Mouse (Mus musculus) embryonic facial prominence, embryonic 14.5 days (tissue): Measurements from ENCODE around the gene Tmem258. TPM values are rescaled to one million over a fixed set of nuclear protein-coding genes. Genes with fewer than 3 reads are reported as not detected.

ENCODE experiments used
- ATAC-seq: fragments of 200-750 bp; cut with Nextera tagmentation; 2 replicates; pipeline ENCODE4 v1.8.0; 2017; ENCODE audit warnings: low read depth, moderate number of reproducible peaks, moderate TSS enrichment
- DNase-seq: peaks from one replicate; pipeline ENCODE4 v3.0.0-alpha.2; 2015; ENCODE audit warnings: low spot score
- H3K27ac ChIP-seq: fragments of 300-500 bp; sonication (generic); replicated peaks from 2 replicates; pipeline ENCODE4 v1.5.1; 2014; ENCODE audit warnings: low read depth, mild to moderate bottlenecking, low read length, moderate library complexity
- H3K27me3 ChIP-seq: fragments of 300-500 bp; sonication (generic); replicated peaks from 2 replicates; pipeline ENCODE4 v1.6.1; 2014; ENCODE audit warnings: low read length; ENCODE audit not compliant: control insufficient read depth, insufficient read depth
- H3K36me3 ChIP-seq: fragments of 300-500 bp; sonication (generic); 2 replicates; pipeline ENCODE4 v1.6.1; 2014; ENCODE audit warnings: low read length, mixed read lengths; ENCODE audit not compliant: control insufficient read depth, insufficient read depth
- H3K4me1 ChIP-seq: fragments of 300-500 bp; sonication (generic); 2 replicates; pipeline ENCODE4 v1.6.1; 2014; ENCODE audit warnings: antibody characterized with exemption, low read length; ENCODE audit not compliant: control insufficient read depth, insufficient read depth
- H3K4me2 ChIP-seq: fragments of 300-500 bp; sonication (generic); 2 replicates; pipeline ENCODE4 v1.6.1; 2014; ENCODE audit warnings: low read depth, mild to moderate bottlenecking, low read length, moderate library complexity, mixed read lengths
- H3K4me3 ChIP-seq: fragments of 300-500 bp; sonication (generic); 2 replicates; pipeline ENCODE4 v1.5.1; 2014; ENCODE audit warnings: low read depth, mild to moderate bottlenecking, low read length
- H3K9ac ChIP-seq: fragments of 300-500 bp; sonication (generic); 2 replicates; pipeline ENCODE4 v1.6.1; 2014; ENCODE audit warnings: low read depth, mild to moderate bottlenecking, low read length, moderate library complexity, mixed read lengths
- H3K9me3 ChIP-seq: fragments of 300-500 bp; sonication (generic); 2 replicates; pipeline ENCODE4 v1.6.1; 2016; ENCODE audit warnings: low read length; ENCODE audit not compliant: control insufficient read depth
- WGBS: fragments of 180-500 bp; shearing (Covaris S2); extraction: QIAGEN DNeasy Blood & Tissue Kit; methylation state at CpG from one replicate; pipeline ENCODE4 v1.1.7; 2014; 5-methylcytosine and 5-hydroxymethylcytosine counted together
- microRNA-seq: library from miRNA; unstranded; fragments of <30 nt; microRNA quantifications from one replicate; pipeline ENCODE4, GENCODE M21; 2016; ENCODE audit warnings: borderline number of aligned reads
- polyA plus RNA-seq: library from polyadenylated mRNA; unstranded; fragments of >200 nt; fragmentation: Nextera tagmentation; extraction: Ambion mirVana; gene quantifications from 2 replicates; pipeline ENCODE4 v1.2.1, GENCODE M21; 2014

The Tmem258 gene
- polyA plus RNA-seq, 1 experiment from 2014 or later = 563 TPM

GRCm38 (mm10) chr19:10247165-10247564 lies 43.4 kb downstream of the Tmem258 start:
- Histone ChIP-seq H3K9ac (no peak overlapping the region), H3K4me2 (no peak overlapping the region), H3K27me3 (no peaks in the 10 kb centered on the region), H3K4me1 (0 out of 2 replicates have a peak, but pooled peaks cover 3% of the 10 kb centered on the region), H3K27ac (no peak overlapping the region), H3K36me3 (no peaks in the 10 kb centered on the region), H3K4me3 (no peak overlapping the region), H3K9me3 (no peaks in the 10 kb centered on the region)
- DNase-seq (no peak), ATAC-seq (no peak)
- 47% methylated on average over 3 of the region's 6 CpGs for WGBS

GRCm38 (mm10) chr19:10248128-10248527 lies 44.3 kb downstream of the Tmem258 start:
- WGBS = 42% methylated on average over 19 of the region's 20 CpGs

More at GRCm38 (mm10) chr19:10248128-10248527, 44.3 kb downstream of the Tmem258 start:
- no peaks in the 10 kb centered on the region for H3K27me3 ChIP-seq
- no peaks in the 10 kb centered on the region for H3K4me1 ChIP-seq
- 0 out of 2 replicates have a peak, but pooled peaks cover 3% of the 10 kb centered on the region for H3K36me3 ChIP-seq
- no peaks in the 10 kb centered on the region for H3K9me3 ChIP-seq
- peak; percentile 23; the same call in 1 of the 2 replicates for ATAC-seq
- no peak overlapping the region for H3K9ac ChIP-seq
- no peak overlapping the region for H3K27ac ChIP-seq
- H3K4me2 ChIP-seq = no peak overlapping the region
- H3K4me3 ChIP-seq = no peak overlapping the region
- DNase-seq = no peak

Small RNA genes lying within 50 kb of the gene (microRNA-seq; reads per million reads assigned to microRNA genes)
- gene Mir6993 = not detected

Other genes with a start within 250 kb of the Tmem258 start
- 1,690 and 1,712 TPM in 2 replicates for gene Fth1, start 223.4 kb upstream of the Tmem258 start, polyA plus RNA-seq
- gene Best1, start 202.4 kb upstream of the Tmem258 start, polyA plus RNA-seq = 1.5 and 2.2 TPM in 2 replicates
- 48.1 and 54.4 TPM in 2 replicates for gene Rab3il1, start 202.3 kb upstream of the Tmem258 start, polyA plus RNA-seq
- 15.6 and 20.9 TPM in 2 replicates for gene Fads3, start 162.4 kb upstream of the Tmem258 start, polyA plus RNA-seq
- 23.4 and 28.4 TPM in 2 replicates for gene Fads2, start 102.3 kb upstream of the Tmem258 start, polyA plus RNA-seq
- 73.6 and 79.5 TPM in 2 replicates for gene Fads1, start 21.1 kb upstream of the Tmem258 start, polyA plus RNA-seq
- gene Fen1, start 155 bp downstream of the Tmem258 start, polyA plus RNA-seq = 52.7 and 63.0 TPM in 2 replicates
- gene Myrf, start 36.7 kb downstream of the Tmem258 start, polyA plus RNA-seq = 0.87 and 0.96 TPM in 2 replicates
- gene Dagla, start 100.9 kb downstream of the Tmem258 start, polyA plus RNA-seq = 2.8 and 2.9 TPM in 2 replicates
- 1.4 and 2.0 TPM in 2 replicates for gene Syt7, start 185.1 kb downstream of the Tmem258 start, polyA plus RNA-seq